In genomic region chr2:30287027-30287373, GRCm38 (mm10) we compare ENCODE assay signal across 8 mouse cellular contexts. TPM values are rescaled to one million over a fixed set of nuclear protein-coding genes. Genes with fewer than 3 reads are reported as not detected.
DNase-seq lines count a peak whose midpoint lies in the region; ATAC-seq and TF ChIP-seq lines count a peak whose summit lies in the region.

No protein-coding gene starts in this region.

- WGBS in lung, embryonic 16.5 days, result 0% methylated on average over 10 of the region's 10 CpGs
- WGBS in heart, postnatal 0 days, result 2% methylated on average over 10 of the region's 10 CpGs
- under 1% methylated on average over 10 of the region's 10 CpGs for WGBS in liver, embryonic 16.5 days (ENCODE audit: insufficient replicate concordance)

- peak overlapping the region; percentile 90 for H3K9ac ChIP-seq in lung, embryonic 16.5 days (ENCODE audit: low read length)
- peak overlapping the region; percentile 67 for H3K9ac ChIP-seq in heart, postnatal 0 days (replicated peaks; ENCODE audit: low read depth, low read length)
- H3K9ac ChIP-seq in liver, embryonic 16.5 days (ENCODE audit: low read depth, low read length), result peak overlapping the region; percentile 88

- DNase-seq in adrenal gland, adult 2 months, result peak; percentile 21
- no peak for DNase-seq in adrenal gland, postnatal 25 days
- DNase-seq in lung, postnatal 14 days, result no peak
- no peak for DNase-seq in heart, postnatal 0 days (ENCODE audit: low spot score)
- peak; percentile 46 for DNase-seq in testis, postnatal 10 days (ENCODE audit: low spot score)
- DNase-seq in layer of hippocampus, adult 9-11 months, result no peak

- H3K36me3 ChIP-seq in lung, embryonic 16.5 days (ENCODE audit: control insufficient read depth, insufficient read depth, low read length), result no peaks in the 10 kb centered on the region
- peaks cover 7% of the 10 kb centered on the region; the same call in 1 of the 2 replicates for H3K36me3 ChIP-seq in heart, postnatal 0 days (replicated peaks; ENCODE audit: control insufficient read depth, insufficient read depth, low read length)
- no peaks in the 10 kb centered on the region for H3K36me3 ChIP-seq in liver, embryonic 16.5 days (ENCODE audit: control insufficient read depth, insufficient read depth)

- no peaks in the 10 kb centered on the region for H3K27me3 ChIP-seq in lung, embryonic 16.5 days (ENCODE audit: control insufficient read depth, insufficient read depth, low read depth, low read length)
- no peaks in the 10 kb centered on the region for H3K27me3 ChIP-seq in heart, postnatal 0 days (ENCODE audit: control insufficient read depth, insufficient read depth, low read length)
- no peaks in the 10 kb centered on the region for H3K27me3 ChIP-seq in liver, embryonic 16.5 days (ENCODE audit: control insufficient read depth, insufficient read depth, low read depth, low read length)

- ATAC-seq in lung, embryonic 16.5 days (ENCODE audit: low read depth), result 0 out of 2 replicates have a peak, but pooled peaks have one; percentile 21
- ATAC-seq in heart, postnatal 0 days (ENCODE audit: insufficient read depth, low read depth), result no peak
- ATAC-seq in liver, embryonic 16.5 days (ENCODE audit: low read depth), result no peak

- no peaks in the 10 kb centered on the region for H3K9me3 ChIP-seq in lung, embryonic 16.5 days (ENCODE audit: control insufficient read depth, low read length)
- H3K9me3 ChIP-seq in heart, postnatal 0 days (replicated peaks; ENCODE audit: control insufficient read depth, low read length), result no peaks in the 10 kb centered on the region
- H3K9me3 ChIP-seq in liver, embryonic 16.5 days (replicated peaks; ENCODE audit: control insufficient read depth, low read length), result no peaks in the 10 kb centered on the region

- peak overlapping the region; percentile 92 for H3K4me3 ChIP-seq in lung, embryonic 16.5 days (ENCODE audit: low read length)
- peak overlapping the region; percentile 84 for H3K4me3 ChIP-seq in heart, postnatal 0 days (ENCODE audit: low read depth, low read length)
- H3K4me3 ChIP-seq in liver, embryonic 16.5 days (ENCODE audit: low read depth, low read length), result peak overlapping the region; percentile 92

- peak overlapping the region; percentile 59 for H3K4me2 ChIP-seq in lung, embryonic 16.5 days (ENCODE audit: low read depth, low read length)
- H3K4me2 ChIP-seq in heart, postnatal 0 days (ENCODE audit: low read depth, low read length), result peak overlapping the region; percentile 84
- peak overlapping the region; percentile 96 for H3K4me2 ChIP-seq in liver, embryonic 16.5 days (ENCODE audit: low read depth, low read length)

- H3K4me1 ChIP-seq in lung, embryonic 16.5 days (replicated peaks; ENCODE audit: control insufficient read depth, insufficient read depth, low read length), result peaks cover 17% of the 10 kb centered on the region
- peaks cover 9% of the 10 kb centered on the region; the same call in 1 of the 2 replicates for H3K4me1 ChIP-seq in heart, postnatal 0 days (ENCODE audit: control insufficient read depth, insufficient read depth)
- H3K4me1 ChIP-seq in liver, embryonic 16.5 days (ENCODE audit: control insufficient read depth, low read depth, low read length), result peaks cover 22% of the 10 kb centered on the region

- no peak for TF ChIP-seq CTCF in heart, postnatal 0 days (IDR thresholded peaks at IDR 0.05; ENCODE audit: low read depth)

- TF ChIP-seq EP300 in heart, postnatal 0 days (IDR thresholded peaks at IDR 0.05; ENCODE audit: low read depth), result no peak

- peak overlapping the region; percentile 63 for H3K27ac ChIP-seq in lung, embryonic 16.5 days (ENCODE audit: low read length)
- no peak overlapping the region for H3K27ac ChIP-seq in heart, postnatal 0 days (ENCODE audit: low read depth)
- H3K27ac ChIP-seq in liver, embryonic 16.5 days (ENCODE audit: low read length), result peak overlapping the region; percentile 56

RNA-seq across cellular contexts. Expression of gene Nup188, which starts 0.8 kb away (rescaled TPM):
- total RNA-seq in adrenal gland, adult 2 months (2021), result 10 to 100 TPM; 24.9 to 31.1 TPM
- polyA plus RNA-seq in adrenal gland, adult 2 months (2012; rRNA removed), result 54.4 and 66.6 TPM in 2 replicates
- total RNA-seq in adrenal gland, postnatal 25 days (2021), result 38.0 and 38.9 TPM in 2 replicates
- 30.5 and 33.6 TPM in 2 replicates for polyA plus RNA-seq in lung, embryonic 16.5 days (2015; fragmentation: Nextera tagmentation; extraction: Ambion mirVana)
- total RNA-seq in heart, postnatal 0 days (2014; rRNA removed; ENCODE audit: low replicate concordance), result 24.6 and 32.3 TPM in 2 replicates
- polyA plus RNA-seq in heart, postnatal 0 days (2015; fragmentation: Nextera tagmentation; extraction: Ambion mirVana), result 10.5 and 11.0 TPM in 2 replicates
- 11.9 and 16.1 TPM in 2 replicates for polyA plus RNA-seq in liver, embryonic 16.5 days (2015; fragmentation: Nextera tagmentation; extraction: Ambion mirVana)

RNA-seq across cellular contexts. Expression of gene Dolk, which starts 0.9 kb away (rescaled TPM):
- 10 to 100 TPM; 39.5 to 61.5 TPM for total RNA-seq in adrenal gland, adult 2 months (2021)
- polyA plus RNA-seq in adrenal gland, adult 2 months (2012; rRNA removed), result 39.0 and 42.2 TPM in 2 replicates
- 39.7 and 47.3 TPM in 2 replicates for total RNA-seq in adrenal gland, postnatal 25 days (2021)
- 30.3 and 31.4 TPM in 2 replicates for polyA plus RNA-seq in lung, embryonic 16.5 days (2015; fragmentation: Nextera tagmentation; extraction: Ambion mirVana)
- total RNA-seq in heart, postnatal 0 days (2014; rRNA removed; ENCODE audit: low replicate concordance), result 45.4 and 53.8 TPM in 2 replicates
- polyA plus RNA-seq in heart, postnatal 0 days (2015; fragmentation: Nextera tagmentation; extraction: Ambion mirVana), result 27.2 and 32.8 TPM in 2 replicates
- polyA plus RNA-seq in liver, embryonic 16.5 days (2015; fragmentation: Nextera tagmentation; extraction: Ambion mirVana), result 11.7 and 12.4 TPM in 2 replicates

RNA-seq across cellular contexts. Expression of gene Gm28038, which starts 6.2 kb away (rescaled TPM):
- total RNA-seq in adrenal gland, adult 2 months (2021), result not detected
- polyA plus RNA-seq in adrenal gland, adult 2 months (2012; rRNA removed), result not detected in 2 replicates
- not detected in 2 replicates for total RNA-seq in adrenal gland, postnatal 25 days (2021)
- not detected in 2 replicates for polyA plus RNA-seq in lung, embryonic 16.5 days (2015; fragmentation: Nextera tagmentation; extraction: Ambion mirVana)
- total RNA-seq in heart, postnatal 0 days (2014; rRNA removed; ENCODE audit: low replicate concordance), result not detected in 2 replicates
- not detected in 2 replicates for polyA plus RNA-seq in heart, postnatal 0 days (2015; fragmentation: Nextera tagmentation; extraction: Ambion mirVana)
- not detected in 2 replicates for polyA plus RNA-seq in liver, embryonic 16.5 days (2015; fragmentation: Nextera tagmentation; extraction: Ambion mirVana)

RNA-seq across cellular contexts. Expression of gene Phyhd1, which starts 21.0 kb away (rescaled TPM):
- total RNA-seq in adrenal gland, adult 2 months (2021), result 10 to 100 TPM; 17.5 to 18.0 TPM
- polyA plus RNA-seq in adrenal gland, adult 2 months (2012; rRNA removed), result 8.5 and 18.3 TPM in 2 replicates
- 9.6 and 18.1 TPM in 2 replicates for total RNA-seq in adrenal gland, postnatal 25 days (2021)
- 7.4 and 8.2 TPM in 2 replicates for polyA plus RNA-seq in lung, embryonic 16.5 days (2015; fragmentation: Nextera tagmentation; extraction: Ambion mirVana)
- 12.9 and 47.1 TPM in 2 replicates for total RNA-seq in heart, postnatal 0 days (2014; rRNA removed; ENCODE audit: low replicate concordance)
- polyA plus RNA-seq in heart, postnatal 0 days (2015; fragmentation: Nextera tagmentation; extraction: Ambion mirVana), result 14.7 and 15.9 TPM in 2 replicates
- polyA plus RNA-seq in liver, embryonic 16.5 days (2015; fragmentation: Nextera tagmentation; extraction: Ambion mirVana), result 14.4 and 16.0 TPM in 2 replicates

RNA-seq across cellular contexts. Expression of gene Gm28035, which starts 46.6 kb away (rescaled TPM):
- total RNA-seq in adrenal gland, adult 2 months (2021), result 1 to 10 TPM in 1 of 2 experiments, under 1 TPM in 1; 0.97 to 1.9 TPM
- polyA plus RNA-seq in adrenal gland, adult 2 months (2012; rRNA removed), result 14.0 and 15.0 TPM in 2 replicates
- 1.5 and 2.9 TPM in 2 replicates for total RNA-seq in adrenal gland, postnatal 25 days (2021)
- polyA plus RNA-seq in lung, embryonic 16.5 days (2015; fragmentation: Nextera tagmentation; extraction: Ambion mirVana), result 0.16 and 0.18 TPM in 2 replicates
- total RNA-seq in heart, postnatal 0 days (2014; rRNA removed; ENCODE audit: low replicate concordance), result 13.9 TPM in 1 of 2 replicates, not detected in the other
- polyA plus RNA-seq in heart, postnatal 0 days (2015; fragmentation: Nextera tagmentation; extraction: Ambion mirVana), result 0.10 and 0.12 TPM in 2 replicates
- 0.14 and 0.15 TPM in 2 replicates for polyA plus RNA-seq in liver, embryonic 16.5 days (2015; fragmentation: Nextera tagmentation; extraction: Ambion mirVana)

Comparison
In these comparisons a context has a peak if more than half of its experiments do, and no peak if none do; other contexts are left out.
1. DNase-seq: peak in adrenal gland, adult 2 months (single experiment) and testis, postnatal 10 days (single experiment); none in adrenal gland, postnatal 25 days (single experiment), lung, postnatal 14 days (single experiment), heart, postnatal 0 days (single experiment) and layer of hippocampus, adult 9-11 months (single experiment).
2. Peak in every context shown above with its lines, with median percentiles within 50 percentile points of each other: H3K4me2 ChIP-seq, H3K4me3 ChIP-seq and H3K9ac ChIP-seq.